Mouse (Mus musculus) hindbrain, embryonic 14.5 days (tissue): Measurements from ENCODE around the gene Socs3. TPM values are rescaled to one million over a fixed set of nuclear protein-coding genes. Genes with fewer than 3 reads are reported as not detected.

ENCODE experiments used
- ATAC-seq: fragments of 200-750 bp; cut with Nextera tagmentation; 2 replicates; pipeline ENCODE4 v1.8.0; 2017; ENCODE audit warnings: moderate number of reproducible peaks, mild to moderate bottlenecking, moderate TSS enrichment, moderate library complexity; ENCODE audit not compliant: low FRiP score
- DNase-seq: peaks from one replicate; pipeline ENCODE4 v3.0.0-alpha.2; 2015; ENCODE audit warnings: low spot score
- H3K27ac ChIP-seq: fragments of 300-500 bp; sonication (generic); 2 replicates; pipeline ENCODE4 v1.5.1; 2014; ENCODE audit warnings: mild to moderate bottlenecking, moderate library complexity
- H3K27me3 ChIP-seq: fragments of 300-500 bp; sonication (generic); 2 replicates; pipeline ENCODE4 v1.6.1; 2014; ENCODE audit warnings: mild to moderate bottlenecking, low read length, mixed read lengths; ENCODE audit not compliant: control insufficient read depth, insufficient read depth
- H3K36me3 ChIP-seq: fragments of 300-500 bp; sonication (generic); replicated peaks from 2 replicates; pipeline ENCODE4 v1.6.1; 2014; ENCODE audit not compliant: control insufficient read depth, insufficient read depth
- H3K4me1 ChIP-seq: fragments of 300-500 bp; sonication (generic); replicated peaks from 2 replicates; pipeline ENCODE4 v1.6.1; 2014; ENCODE audit warnings: antibody characterized with exemption, low read length, mixed read lengths; ENCODE audit not compliant: control insufficient read depth, insufficient read depth
- H3K4me2 ChIP-seq: fragments of 300-500 bp; sonication (generic); replicated peaks from 2 replicates; pipeline ENCODE4 v1.6.1; 2014; ENCODE audit warnings: mild to moderate bottlenecking, moderate library complexity
- H3K4me3 ChIP-seq: fragments of 300-500 bp; sonication (generic); replicated peaks from 2 replicates; pipeline ENCODE4 v1.5.1; 2014; ENCODE audit warnings: mild to moderate bottlenecking, low read length
- H3K9ac ChIP-seq: fragments of 300-500 bp; sonication (generic); 2 replicates; pipeline ENCODE4 v1.6.1; 2014
- H3K9me3 ChIP-seq: fragments of 300-500 bp; sonication (generic); 2 replicates; pipeline ENCODE4 v1.6.1; 2016; ENCODE audit warnings: low read length; ENCODE audit not compliant: control insufficient read depth
- WGBS: fragments of 180-500 bp; shearing (Covaris S2); extraction: QIAGEN DNeasy Blood & Tissue Kit; methylation state at CpG from one replicate; pipeline ENCODE4 v1.1.7; 2014; 5-methylcytosine and 5-hydroxymethylcytosine counted together
- polyA plus RNA-seq: library from polyadenylated mRNA; unstranded; fragments of >200 nt; fragmentation: Nextera tagmentation; extraction: Ambion mirVana; gene quantifications from 2 replicates; pipeline ENCODE4 v1.2.1, GENCODE M21; 2014

The Socs3 gene
- polyA plus RNA-seq, 1 experiment from 2014 or later: 2.9 TPM

DNA sequence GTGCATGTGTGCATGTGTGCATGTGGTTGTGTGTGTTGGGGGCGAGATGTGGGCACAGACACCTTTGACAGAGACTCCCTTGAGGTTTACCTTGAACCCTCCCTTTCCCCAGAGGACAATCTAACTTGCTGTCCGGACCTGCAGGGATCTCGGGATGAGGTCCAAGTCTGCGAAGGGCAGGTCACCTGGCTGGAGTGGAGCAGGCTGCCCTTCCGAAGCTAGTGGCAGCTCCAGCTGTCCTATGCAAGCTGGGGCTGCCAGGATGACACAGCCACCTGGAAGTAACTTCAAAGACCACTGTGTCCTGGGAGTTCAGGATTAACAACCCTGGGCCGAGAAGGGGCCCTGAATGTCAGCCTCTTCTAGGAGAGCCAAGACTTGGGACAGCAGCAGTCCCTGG is 18.5 kb downstream of the Socs3 start:
- Histone ChIP-seq H3K4me2 (no peak overlapping the region), H3K9ac (no peak overlapping the region), H3K27ac (no peak overlapping the region), H3K27me3 (0 out of 2 replicates have a peak, but pooled peaks cover 7% of the 10 kb centered on the region), H3K36me3 (no peaks in the 10 kb centered on the region), H3K4me3 (no peak overlapping the region), H3K9me3 (no peaks in the 10 kb centered on the region), H3K4me1 (peaks cover 9% of the 10 kb centered on the region)
- DNase-seq (no peak), ATAC-seq (no peak)
- 83% methylated on average over 6 of the region's 6 CpGs for WGBS

DNA sequence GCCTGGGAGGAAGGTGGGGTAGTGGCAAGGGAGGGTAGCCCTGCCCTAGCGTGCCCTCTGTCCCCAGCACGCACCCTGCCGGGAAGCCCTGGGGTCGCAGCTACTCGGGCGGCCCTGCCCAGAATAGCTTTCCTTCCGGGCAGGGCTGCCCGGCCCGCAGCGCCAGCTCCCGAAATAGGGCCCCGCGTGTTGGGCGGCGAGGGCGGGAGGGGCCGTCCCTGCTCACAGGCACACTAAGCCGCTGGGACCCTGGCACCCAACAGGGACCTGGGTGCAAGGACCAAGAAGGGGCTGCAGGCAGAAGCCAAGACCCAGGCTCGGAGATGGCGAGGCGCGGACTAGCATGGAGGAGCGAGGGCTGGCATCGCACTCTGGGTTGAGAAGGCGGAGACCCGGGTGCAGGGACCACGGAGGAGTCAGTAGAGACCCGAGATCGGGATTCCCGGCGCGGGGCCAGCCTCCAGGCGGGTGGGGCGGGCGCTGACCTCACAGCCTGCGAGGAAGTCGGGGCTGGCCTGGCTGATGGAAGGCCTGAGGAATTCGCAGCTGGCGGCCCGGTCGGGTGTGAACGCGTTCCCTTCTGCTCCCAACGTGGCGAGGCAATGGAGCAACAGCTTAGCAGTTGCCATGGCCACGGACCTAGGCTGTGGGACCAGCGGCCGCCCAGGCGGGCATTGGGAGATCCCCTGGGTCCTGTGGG is 20.3 kb downstream of the Socs3 start:
- Histone ChIP-seq H3K27ac (peak overlapping the region; percentile 26; the same call in 1 of the 2 replicates), H3K36me3 (no peaks in the 10 kb centered on the region), H3K4me2 (peak overlapping the region; percentile 54), H3K9ac (peak overlapping the region; percentile 20; the same call in 1 of the 2 replicates), H3K4me1 (peaks cover 9% of the 10 kb centered on the region), H3K27me3 (0 out of 2 replicates have a peak, but pooled peaks cover 7% of the 10 kb centered on the region), H3K4me3 (peak overlapping the region; percentile 22), H3K9me3 (no peaks in the 10 kb centered on the region)
- ATAC-seq (peak; percentile 55; the same call in 1 of the 2 replicates), DNase-seq (peak; percentile 65)
- WGBS: 1% methylated on average over 48 of the region's 49 CpGs

DNA sequence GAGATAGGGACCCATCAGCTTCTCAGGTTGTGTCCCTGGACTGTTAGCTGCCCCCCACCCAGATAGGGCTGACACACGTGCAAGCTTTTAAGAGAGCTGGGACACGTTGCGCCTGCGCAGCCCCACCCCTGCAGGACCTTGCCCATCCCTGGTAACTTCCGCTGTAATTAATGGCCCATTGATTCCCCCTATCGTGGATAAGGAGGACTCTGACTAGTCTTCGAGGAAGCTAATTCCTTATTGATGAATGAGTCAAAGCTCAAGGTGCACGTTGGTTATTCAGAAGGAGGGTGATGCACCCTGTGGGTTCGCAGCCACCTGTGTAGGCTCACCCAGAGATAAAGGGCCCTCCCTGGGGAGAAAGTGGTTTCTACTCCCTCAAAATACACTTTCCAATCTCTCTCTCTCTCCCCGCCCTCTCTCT is 22.8 kb downstream of the Socs3 start:
- Histone ChIP-seq H3K4me1 (peaks cover 10% of the 10 kb centered on the region), H3K36me3 (no peaks in the 10 kb centered on the region), H3K9me3 (no peaks in the 10 kb centered on the region), H3K4me3 (no peak overlapping the region), H3K9ac (no peak overlapping the region), H3K27me3 (0 out of 2 replicates have a peak, but pooled peaks cover 7% of the 10 kb centered on the region), H3K27ac (no peak overlapping the region), H3K4me2 (no peak overlapping the region)
- WGBS: 79% methylated on average over 10 of the region's 10 CpGs
- ATAC-seq: no peak
- no peak for DNase-seq

DNA sequence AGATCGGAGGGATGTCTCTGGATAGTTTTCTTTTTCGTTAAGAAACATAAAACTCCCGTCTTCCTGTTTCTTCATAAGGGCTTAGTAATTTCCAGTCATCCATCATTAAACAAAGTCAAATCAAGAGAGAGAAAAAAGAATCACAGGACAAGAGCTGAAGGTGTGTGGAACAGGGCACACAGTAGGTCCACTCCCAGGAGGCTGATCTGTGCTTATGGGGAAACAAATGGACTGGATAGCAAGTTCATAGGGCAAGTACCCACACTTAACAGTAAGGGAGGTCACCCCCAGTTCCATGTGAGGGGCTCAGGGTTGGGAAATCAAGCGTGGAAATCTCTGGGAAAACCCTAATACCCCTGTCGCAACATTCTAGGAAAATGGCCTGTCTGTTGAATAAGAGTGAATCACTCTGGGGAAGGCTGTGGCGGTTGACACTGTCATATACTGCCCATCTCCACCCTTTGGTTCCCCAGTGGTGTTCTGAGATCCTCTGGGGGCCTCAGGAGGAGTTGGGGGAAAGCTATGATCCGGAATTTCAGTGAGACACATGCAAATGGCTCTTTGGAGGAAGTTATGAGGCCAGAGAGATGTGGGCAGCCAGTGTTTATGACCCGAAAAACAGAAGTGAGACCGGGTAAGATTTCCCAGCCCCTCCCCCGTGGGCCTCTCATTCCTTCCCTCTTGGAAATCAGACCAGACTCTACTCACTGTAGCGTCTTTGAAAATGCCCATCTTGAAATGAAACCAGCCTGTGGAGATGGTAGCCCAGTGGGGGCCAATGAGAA is 23.5 kb downstream of the Socs3 start:
- no peak overlapping the region for H3K9ac ChIP-seq
- no peak overlapping the region for H3K4me3 ChIP-seq
- ATAC-seq (no peak), DNase-seq (no peak)
- H3K9me3 ChIP-seq: no peaks in the 10 kb centered on the region
- WGBS: 83% methylated on average over 11 of the region's 11 CpGs
- H3K4me1 ChIP-seq: peaks cover 12% of the 10 kb centered on the region
- H3K36me3 ChIP-seq: no peaks in the 10 kb centered on the region
- no peak overlapping the region for H3K4me2 ChIP-seq
- 0 out of 2 replicates have a peak, but pooled peaks cover 7% of the 10 kb centered on the region for H3K27me3 ChIP-seq
- no peak overlapping the region for H3K27ac ChIP-seq

DNA sequence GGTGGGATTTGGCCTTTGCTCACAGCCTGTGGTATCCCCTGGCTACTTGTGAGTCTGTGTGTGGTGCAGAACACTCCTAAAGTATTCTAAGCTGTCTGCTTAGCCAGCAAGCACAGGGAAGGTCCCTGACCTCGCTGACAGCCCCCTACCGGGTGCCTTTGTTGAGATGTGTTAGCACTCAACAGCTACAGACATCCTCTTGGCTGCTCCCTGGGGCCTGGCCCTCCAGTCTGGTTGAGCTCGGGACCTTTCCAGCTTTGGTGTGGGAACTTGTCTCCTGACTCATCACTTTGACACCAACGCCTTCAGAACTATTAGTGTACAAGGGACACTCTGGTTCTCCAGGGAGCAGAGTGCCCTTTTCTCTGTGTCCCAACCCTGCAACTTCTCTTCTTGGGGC is 28.0 kb downstream of the Socs3 start:
- ATAC-seq (no peak), DNase-seq (no peak)
- no peak overlapping the region for H3K4me3 ChIP-seq
- H3K27me3 ChIP-seq: no peaks in the 10 kb centered on the region
- no peak overlapping the region for H3K9ac ChIP-seq
- H3K36me3 ChIP-seq: no peaks in the 10 kb centered on the region
- peaks cover 27% of the 10 kb centered on the region for H3K4me1 ChIP-seq
- H3K4me2 ChIP-seq: no peak overlapping the region
- no peak overlapping the region for H3K27ac ChIP-seq
- WGBS: 20% methylated on average over 4 of the region's 4 CpGs
- H3K9me3 ChIP-seq: no peaks in the 10 kb centered on the region

DNA sequence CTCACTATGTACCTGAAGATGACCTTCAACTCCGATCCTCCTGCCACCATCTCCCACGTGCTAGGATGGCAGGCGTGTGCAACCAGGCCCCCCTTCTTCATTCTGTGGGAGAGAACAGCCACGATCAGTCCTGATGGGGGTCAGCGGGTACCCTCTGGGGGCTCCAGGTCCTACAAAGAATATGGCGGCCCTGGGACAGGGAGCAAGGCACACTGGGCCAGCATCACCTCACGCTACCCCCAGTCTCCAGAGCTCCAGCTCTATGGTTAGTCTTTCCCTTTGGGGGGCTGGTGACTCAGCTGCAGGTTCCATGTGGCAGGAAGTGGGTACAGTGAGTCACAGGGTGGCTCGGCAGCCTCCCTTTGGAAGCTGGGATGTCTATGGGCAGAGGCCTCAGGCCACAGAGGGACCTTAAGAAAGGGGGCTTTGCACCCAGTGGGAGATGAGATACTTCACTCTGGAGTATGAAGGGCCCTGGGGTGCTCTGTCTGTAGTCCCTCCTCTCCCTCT is 28.5 kb downstream of the Socs3 start:
- DNase-seq: no peak
- no peak overlapping the region for H3K4me3 ChIP-seq
- no peak for ATAC-seq
- H3K36me3 ChIP-seq: no peaks in the 10 kb centered on the region
- H3K27ac ChIP-seq: no peak overlapping the region
- H3K9ac ChIP-seq: no peak overlapping the region
- H3K4me1 ChIP-seq: peaks cover 27% of the 10 kb centered on the region
- 85% methylated on average over 8 of the region's 8 CpGs for WGBS
- H3K27me3 ChIP-seq: no peaks in the 10 kb centered on the region
- H3K4me2 ChIP-seq: no peak overlapping the region
- no peaks in the 10 kb centered on the region for H3K9me3 ChIP-seq

DNA sequence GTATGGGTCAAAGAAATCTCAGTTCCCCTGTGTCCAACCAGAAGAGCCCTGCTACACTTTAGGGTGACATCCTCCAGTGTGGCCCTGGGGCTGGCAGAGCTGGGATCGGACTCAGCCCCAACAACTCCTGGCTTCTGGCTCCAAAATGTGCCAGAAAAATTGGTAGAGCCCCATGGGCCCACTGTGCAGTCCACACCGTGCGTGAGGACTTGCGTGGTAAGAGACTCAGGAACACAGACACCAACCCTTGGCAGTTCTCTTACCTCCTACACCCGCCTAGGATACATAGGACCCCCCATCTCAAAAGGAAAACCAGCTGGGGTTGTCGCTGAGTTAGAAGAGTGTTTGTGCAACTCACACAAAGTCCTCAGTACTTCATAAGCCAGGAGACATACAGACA is 29.0 kb downstream of the Socs3 start:
- ATAC-seq (no peak), DNase-seq (no peak)
- Histone ChIP-seq H3K9ac (no peak overlapping the region), H3K27me3 (no peaks in the 10 kb centered on the region), H3K4me2 (no peak overlapping the region), H3K36me3 (no peaks in the 10 kb centered on the region), H3K27ac (no peak overlapping the region), H3K4me3 (no peak overlapping the region), H3K9me3 (no peaks in the 10 kb centered on the region), H3K4me1 (peaks cover 27% of the 10 kb centered on the region)
- 86% methylated on average over 6 of the region's 6 CpGs for WGBS

DNA sequence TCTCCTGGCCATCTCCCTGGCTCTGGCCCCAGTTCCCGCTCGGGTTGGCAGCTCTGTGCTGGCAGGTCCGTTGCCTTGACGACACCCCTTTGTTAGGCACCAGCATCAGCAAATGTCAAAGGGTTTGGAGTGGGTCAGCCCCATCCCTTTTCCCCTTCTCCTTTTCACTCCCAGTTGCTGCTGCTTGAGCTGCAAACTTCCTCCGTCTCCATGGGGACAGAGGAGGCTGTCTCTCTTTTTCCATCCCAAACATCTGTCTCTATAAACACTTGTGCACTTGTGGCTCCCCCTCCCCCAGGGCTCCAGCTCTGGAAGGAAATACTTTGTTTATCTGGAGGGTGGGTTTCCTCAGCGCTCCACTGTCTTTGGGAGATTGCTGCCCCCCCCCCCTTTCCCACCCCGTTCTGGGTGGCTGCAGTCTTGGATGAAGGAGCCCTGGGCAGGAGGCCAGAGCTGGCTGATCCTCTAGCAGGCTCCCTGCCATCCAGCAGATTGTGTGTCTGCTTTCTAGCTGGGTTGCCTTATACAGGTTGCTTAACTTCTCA is 30.0 kb downstream of the Socs3 start:
- no peaks in the 10 kb centered on the region for H3K9me3 ChIP-seq
- WGBS: 0% methylated on average over 7 of the region's 7 CpGs
- peak overlapping the region; percentile 27; the same call in 1 of the 2 replicates for H3K4me2 ChIP-seq
- no peaks in the 10 kb centered on the region for H3K36me3 ChIP-seq
- H3K9ac ChIP-seq: peak overlapping the region; percentile 13; the same call in 1 of the 2 replicates
- ATAC-seq: peak; percentile 82
- H3K4me3 ChIP-seq: no peak overlapping the region
- peak; percentile 77 for DNase-seq
- H3K27ac ChIP-seq: peak overlapping the region; percentile 74
- no peaks in the 10 kb centered on the region for H3K27me3 ChIP-seq
- peaks cover 27% of the 10 kb centered on the region for H3K4me1 ChIP-seq
